Mouse (Mus musculus): ENCODE results near the gene Fsd1.

Gene Fsd1

GRCm38 (mm10) chr17:55963171-55963570 is 23.1 kb upstream of the Fsd1 start:
- peak in 1 of 2 experiments; percentile 11 for DNase-seq

- DNase-seq: no peak
Measured at GRCm38 (mm10) chr17:55964496-55964895, 21.8 kb upstream of the Fsd1 start.

- DNase-seq: peak in 1 of 2 experiments; percentile 15
Measured at GRCm38 (mm10) chr17:55964996-55965395, 21.3 kb upstream of the Fsd1 start.

GRCm38 (mm10) chr17:55967186-55967585 is 19.1 kb upstream of the Fsd1 start:
- peak in 1 of 2 experiments; percentile 43 for DNase-seq

- peak; percentile 49 to 64 for DNase-seq
Measured at GRCm38 (mm10) chr17:55968210-55968609, 18.1 kb upstream of the Fsd1 start.

GRCm38 (mm10) chr17:55969560-55969959 is 16.7 kb upstream of the Fsd1 start:
- peak; percentile 61 to 80 for DNase-seq

GRCm38 (mm10) chr17:55969966-55970891 is 16.1 kb upstream of the Fsd1 start, which contains the start of gene Shd:
Gene Shd, plus strand, starts transcription at chr17:55970467.
- peak; percentile 79 to 84 for DNase-seq

- peak; percentile 30 to 46 for DNase-seq
Measured at GRCm38 (mm10) chr17:55971453-55971852, 14.9 kb upstream of the Fsd1 start.

GRCm38 (mm10) chr17:55976255-55976862 is 9.9 kb upstream of the Fsd1 start:
- DNase-seq: peak; percentile 91 to 94

- DNase-seq: no peak
Measured at GRCm38 (mm10) chr17:55977301-55977700, 9.0 kb upstream of the Fsd1 start.

- no peak for DNase-seq
Measured at GRCm38 (mm10) chr17:55990278-55990898, 4.1 kb downstream of the Fsd1 start.

GRCm38 (mm10) chr17:55996007-55996406 is 9.7 kb downstream of the Fsd1 start:
- DNase-seq: no peak

- DNase-seq: no peak
Measured at GRCm38 (mm10) chr17:55999794-56000499, 13.6 kb downstream of the Fsd1 start.

- DNase-seq: peak in 1 of 2 experiments; percentile 60
Measured at GRCm38 (mm10) chr17:56003000-56003399, 16.7 kb downstream of the Fsd1 start.

GRCm38 (mm10) chr17:56005415-56006061 is 19.2 kb downstream of the Fsd1 start, which contains the start of the genes Stap2 and Mpnd:
Gene Stap2, minus strand, starts transcription at chr17:56005584.
Gene Mpnd, plus strand, starts transcription at chr17:56005711.
- peak; percentile 51 to 52 for DNase-seq

- peak; percentile 40 to 52 for DNase-seq
Measured at GRCm38 (mm10) chr17:56006956-56007355, 20.6 kb downstream of the Fsd1 start.

GRCm38 (mm10) chr17:56007444-56008355 is 21.4 kb downstream of the Fsd1 start:
- DNase-seq: peak in 1 of 2 experiments; percentile 40

GRCm38 (mm10) chr17:56008356-56009087 is 22.2 kb downstream of the Fsd1 start:
- DNase-seq: peak; percentile 93 to 94

- peak; percentile 93 to 94 for DNase-seq
Measured at GRCm38 (mm10) chr17:56009088-56009961, 23.0 kb downstream of the Fsd1 start.
